Mouse (Mus musculus) lung, adult 2 months (tissue): Measurements from ENCODE around the gene Fbln5. TPM values are rescaled to one million over a fixed set of nuclear protein-coding genes. Genes with fewer than 3 reads are reported as not detected.
A peak's percentile ranks its signal among the peaks of the same experiment; 100 is the strongest.

Experiments used
- DNase-seq: peaks from one replicate; pipeline ENCODE4 v3.0.0; 2022
- H3K4me1 ChIP-seq: fragments of 200-500 bp; 2 replicates; pipeline ENCODE4 v1.6.1; 2011; ENCODE audit warnings: low read length; ENCODE audit not compliant: control insufficient read depth, insufficient read depth
- H3K4me3 ChIP-seq: fragments of 200-500 bp; replicated peaks from 2 replicates; pipeline ENCODE3; 2011; ENCODE audit warnings: low read depth, mild to moderate bottlenecking, control low read depth, low read length; ENCODE audit errors: extremely low read depth
- CTCF ChIP-seq: fragments of 200-500 bp; IDR thresholded peaks from 2 replicates; pipeline ENCODE4 v1.5.1; 2011; ENCODE audit warnings: mild to moderate bottlenecking, low read length, control low read depth; ENCODE audit not compliant: insufficient read depth
- POLR2A ChIP-seq: fragments of 200-500 bp; IDR thresholded peaks from 2 replicates; pipeline ENCODE4 v1.6.1; 2011; ENCODE audit warnings: low read depth, mild to moderate bottlenecking, control low read depth, low read length, borderline replicate concordance; ENCODE audit errors: extremely low read depth
- WGBS: fragments of 180-500 bp; shearing (Covaris S2); methylation state at CpG from one replicate; pipeline ENCODE4 v1.1.7; 2018; 5-methylcytosine and 5-hydroxymethylcytosine counted together
- polyA plus RNA-seq: library from polyadenylated mRNA; depleted of rRNA; stranded (reverse); fragments of >200 nt; gene quantifications from 2 replicates; pipeline ENCODE4 v1.2.3, GENCODE M21; 2012

Gene Fbln5
- polyA plus RNA-seq, 1 experiment = 126 TPM

DNA sequence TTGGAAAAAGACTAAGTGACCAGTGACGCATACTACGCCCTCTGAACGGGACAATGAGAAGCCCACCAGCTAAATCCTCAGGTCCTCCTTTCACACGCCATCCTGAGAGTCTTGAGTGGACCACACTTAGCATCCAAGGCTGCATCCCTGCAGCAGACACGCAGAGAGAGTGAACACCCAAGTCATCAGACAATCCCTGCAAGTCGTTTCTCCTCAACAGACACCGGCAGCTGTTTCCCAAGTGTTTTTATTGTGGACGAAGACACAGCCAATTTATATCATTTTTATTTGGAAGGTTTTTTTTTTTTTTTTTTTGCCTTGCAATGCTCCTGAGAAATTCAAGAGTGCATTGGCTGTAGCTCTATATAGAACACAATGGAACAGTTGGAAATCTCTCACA lies 14.9 kb upstream of the Fbln5 start:
- TF ChIP-seq CTCF = no peak
- TF ChIP-seq POLR2A = no peak
- no peak for DNase-seq
- WGBS = 81% methylated on average over 8 of the region's 8 CpGs
- Histone ChIP-seq H3K4me3 (no peak overlapping the region), H3K4me1 (peaks cover 8% of the 10 kb centered on the region; the same call in 1 of the 2 replicates)

GRCm38 (mm10) chr12:101833115-101833506 lies 14.3 kb upstream of the Fbln5 start:
- H3K4me1 ChIP-seq = peaks cover 8% of the 10 kb centered on the region; the same call in 1 of the 2 replicates
- H3K4me3 ChIP-seq = no peak overlapping the region
- 92% methylated on average over 6 of the region's 6 CpGs for WGBS
- no peak for TF ChIP-seq CTCF
- TF ChIP-seq POLR2A = no peak
- no peak for DNase-seq

DNA sequence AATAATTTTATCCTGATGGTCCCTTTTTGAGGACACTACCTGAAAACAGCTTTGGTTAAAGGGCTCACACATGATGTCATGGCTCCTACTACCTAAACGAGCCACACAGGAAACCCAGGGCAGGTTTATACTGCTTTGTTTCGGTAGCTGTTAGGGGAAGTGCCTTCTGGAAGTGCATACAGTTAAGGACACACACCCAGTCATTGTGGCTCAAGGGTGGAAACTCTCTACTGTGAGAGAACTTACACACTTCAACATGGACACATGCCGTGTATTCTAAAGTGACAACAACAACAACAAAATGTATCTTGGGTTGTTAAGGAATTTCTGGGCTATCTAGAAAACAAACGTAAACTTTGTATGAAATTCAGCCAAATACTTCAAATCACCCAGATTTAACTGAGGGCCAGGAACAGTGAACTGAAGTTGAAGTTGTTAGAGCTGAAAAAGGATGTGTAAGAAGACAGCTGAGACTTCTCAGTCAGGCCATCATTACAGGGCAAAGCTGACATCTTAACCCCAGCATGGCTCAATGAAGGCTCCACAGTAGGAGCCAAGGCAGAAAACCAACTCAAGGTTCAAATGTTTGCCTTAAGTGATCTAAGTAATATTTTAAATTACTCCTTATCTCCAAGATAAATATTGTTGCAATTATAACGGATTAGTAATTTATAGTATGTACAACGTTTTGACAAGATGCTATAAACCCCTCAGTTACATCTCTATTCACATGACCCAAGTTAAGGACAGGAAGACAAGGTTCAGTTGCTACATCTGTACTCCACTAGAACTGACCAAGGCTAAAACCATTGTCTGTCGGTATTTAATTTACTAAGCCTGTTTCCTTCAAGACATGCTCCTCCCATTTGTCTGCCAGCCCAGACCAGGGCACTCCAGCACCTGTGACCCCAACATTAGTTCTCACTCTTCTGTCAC lies 13.6 kb upstream of the Fbln5 start:
- DNase-seq = no peak
- no peak for TF ChIP-seq CTCF
- no peak for TF ChIP-seq POLR2A
- no peak overlapping the region for H3K4me3 ChIP-seq
- H3K4me1 ChIP-seq = peaks cover 8% of the 10 kb centered on the region; the same call in 1 of the 2 replicates
- 33% methylated on average over 7 of the region's 7 CpGs for WGBS

GRCm38 (mm10) chr12:101831221-101831620 lies 12.4 kb upstream of the Fbln5 start:
- WGBS = 62% methylated on average over 4 of the region's 4 CpGs
- no peak for TF ChIP-seq POLR2A
- TF ChIP-seq CTCF = no peak
- no peak for DNase-seq
- no peak overlapping the region for H3K4me3 ChIP-seq
- H3K4me1 ChIP-seq = peaks cover 8% of the 10 kb centered on the region; the same call in 1 of the 2 replicates

DNA sequence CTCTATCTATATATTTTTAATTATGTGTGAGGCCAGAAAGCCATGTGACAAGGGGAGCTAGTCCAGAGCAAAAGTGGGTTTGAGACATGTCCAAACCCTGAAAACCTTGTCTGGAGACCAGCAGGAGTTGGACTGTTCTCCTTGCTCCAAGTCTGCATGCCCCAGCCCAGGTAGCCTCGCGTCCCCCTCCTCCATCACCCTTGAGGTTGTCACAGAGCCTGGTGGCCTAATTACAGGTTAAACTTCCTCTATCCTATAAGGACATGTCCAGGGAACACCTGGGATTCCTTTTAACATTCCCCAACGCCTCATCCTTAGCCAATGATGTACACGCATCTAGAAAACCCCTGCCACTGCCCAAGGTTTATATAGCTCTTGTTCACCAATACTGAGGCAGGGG lies 4.3 kb upstream of the Fbln5 start:
- DNase-seq = no peak
- no peak overlapping the region for H3K4me3 ChIP-seq
- H3K4me1 ChIP-seq = no peaks in the 10 kb centered on the region
- 92% methylated on average over 4 of the region's 4 CpGs for WGBS
- TF ChIP-seq CTCF = no peak
- no peak for TF ChIP-seq POLR2A

- 21% methylated on average over 3 of the region's 3 CpGs for WGBS
- Histone ChIP-seq H3K4me1 (no peaks in the 10 kb centered on the region), H3K4me3 (no peak overlapping the region)
- DNase-seq = no peak
- TF ChIP-seq CTCF = no peak
- no peak for TF ChIP-seq POLR2A
Observed at GRCm38 (mm10) chr12:101821596-101821995, 2.7 kb upstream of the Fbln5 start.

GRCm38 (mm10) chr12:101819570-101819969 lies 715 bp upstream of the Fbln5 start:
- Histone ChIP-seq H3K4me3 (no peak overlapping the region), H3K4me1 (no peaks in the 10 kb centered on the region)
- no peak for DNase-seq
- TF ChIP-seq CTCF = no peak
- TF ChIP-seq POLR2A = no peak
- WGBS = 39% methylated on average over 9 of the region's 9 CpGs

- WGBS = 12% methylated on average over 11 of the region's 11 CpGs
- TF ChIP-seq POLR2A (no peak), CTCF (no peak)
- no peak for DNase-seq
- H3K4me3 ChIP-seq = peak overlapping the region; percentile 68
- H3K4me1 ChIP-seq = no peaks in the 10 kb centered on the region
Observed at GRCm38 (mm10) chr12:101818246-101818607, 628 bp downstream of the Fbln5 start.

DNA sequence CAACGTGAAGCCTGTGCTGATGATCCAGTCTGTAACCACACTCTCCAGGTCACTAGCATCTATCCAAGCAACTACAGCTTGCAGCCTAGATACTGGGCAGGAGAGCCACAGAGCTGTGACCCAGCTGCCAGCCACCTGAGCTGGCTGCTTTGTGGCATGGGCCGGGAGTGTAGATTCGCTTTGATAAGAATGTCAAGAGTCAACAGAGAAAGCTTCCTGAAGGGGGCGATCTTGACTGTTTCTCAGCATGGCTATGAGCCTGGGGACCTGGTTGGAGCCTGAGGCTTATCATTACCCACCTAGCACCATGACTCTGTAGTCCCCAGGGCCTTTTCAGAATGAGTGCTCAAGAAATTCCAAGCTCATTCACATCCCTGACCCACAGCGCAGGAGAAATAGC lies 2.0 kb downstream of the Fbln5 start:
- Histone ChIP-seq H3K4me1 (no peaks in the 10 kb centered on the region), H3K4me3 (no peak overlapping the region)
- WGBS = 49% methylated on average over 5 of the region's 5 CpGs
- TF ChIP-seq POLR2A = no peak
- 0 out of 2 replicates have a peak, but pooled peaks have one; percentile 16 for TF ChIP-seq CTCF
- DNase-seq = no peak

DNA sequence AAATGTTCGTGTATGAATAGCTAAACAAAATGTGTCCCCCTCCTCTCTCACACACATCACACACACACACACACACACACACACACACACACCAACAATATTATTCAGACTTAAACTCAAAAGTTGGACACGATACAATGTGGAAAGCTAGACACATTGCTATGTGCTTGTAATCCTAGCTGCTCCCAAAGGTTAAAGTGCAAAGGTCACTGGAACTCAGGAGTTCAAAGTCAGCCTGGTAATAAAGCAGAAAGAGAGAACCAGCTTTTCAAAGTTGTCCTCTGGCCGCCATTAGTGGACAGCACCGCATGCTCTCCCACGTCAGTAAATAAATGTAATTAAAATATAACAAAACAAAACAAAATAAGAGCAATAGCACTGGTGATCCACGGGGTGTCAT lies 3.1 kb downstream of the Fbln5 start:
- no peak for DNase-seq
- 78% methylated on average over 6 of the region's 6 CpGs for WGBS
- Histone ChIP-seq H3K4me1 (no peaks in the 10 kb centered on the region), H3K4me3 (no peak overlapping the region)
- TF ChIP-seq CTCF (no peak), POLR2A (no peak)
